Mouse (Mus musculus) heart, embryonic 14.5 days (tissue): ENCODE results near the gene Gnat1. TPM values are rescaled to one million over a fixed set of nuclear protein-coding genes. Genes with fewer than 3 reads are reported as not detected.

Experiments
- ATAC-seq: fragments of 200-750 bp; cut with Nextera tagmentation; 2 replicates; pipeline ENCODE4 v1.8.0; 2017; ENCODE audit warnings: low read depth, moderate TSS enrichment; ENCODE audit not compliant: insufficient number of reproducible peaks, insufficient read depth, low FRiP score
- H3K27ac ChIP-seq, 2 experiments: fragments of 200-500 bp in 1 of 2; fragments of 300-500 bp in 1 of 2; sonication (generic) in 1 of 2; replicated peaks in 1 of 2; 2 replicates each; pipeline ENCODE4 v1.5.1; 2012 to 2014; ENCODE audit warnings: low read depth in 2 of 2, low read length in 2 of 2, control low read depth in 1 of 2, mild to moderate bottlenecking in 1 of 2, mixed read lengths in 1 of 2; ENCODE audit not compliant: control insufficient read depth in 1 of 2, insufficient read depth in 1 of 2
- H3K27me3 ChIP-seq: fragments of 300-500 bp; sonication (generic); 2 replicates; pipeline ENCODE4 v1.6.1; 2014; ENCODE audit warnings: mild to moderate bottlenecking, low read length, control low read depth; ENCODE audit not compliant: control insufficient read depth, insufficient read depth
- H3K36me3 ChIP-seq: fragments of 300-500 bp; sonication (generic); 2 replicates; pipeline ENCODE4 v1.6.1; 2014; ENCODE audit warnings: mild to moderate bottlenecking, control low read depth, low read length, mixed read lengths; ENCODE audit not compliant: control insufficient read depth, insufficient read depth
- H3K4me1 ChIP-seq, 2 experiments: fragments of 200-500 bp in 1 of 2; fragments of 300-500 bp in 1 of 2; sonication (generic) in 1 of 2; 2 replicates each; pipeline ENCODE4 v1.6.1; 2012 to 2014; ENCODE audit warnings: low read length in 2 of 2, control low read depth in 1 of 2, mixed read lengths in 1 of 2; ENCODE audit not compliant: control insufficient read depth in 2 of 2, insufficient read depth in 2 of 2
- H3K4me2 ChIP-seq: fragments of 300-500 bp; sonication (generic); 2 replicates; pipeline ENCODE4 v1.6.1; 2014; ENCODE audit warnings: mild to moderate bottlenecking, low read length
- H3K4me3 ChIP-seq, 2 experiments: fragments of 200-500 bp in 1 of 2; fragments of 300-500 bp in 1 of 2; sonication (generic) in 1 of 2; 2 replicates each; pipeline ENCODE4 v1.5.1; 2012 to 2014; ENCODE audit warnings: low read length in 2 of 2, mild to moderate bottlenecking in 2 of 2, control low read depth in 1 of 2, low read depth in 1 of 2, moderate library complexity in 1 of 2; ENCODE audit not compliant: control insufficient read depth in 1 of 2, insufficient read depth in 1 of 2
- H3K9ac ChIP-seq: fragments of 300-500 bp; sonication (generic); 2 replicates; pipeline ENCODE4 v1.6.1; 2014; ENCODE audit warnings: mild to moderate bottlenecking, low read length
- H3K9me3 ChIP-seq: fragments of 300-500 bp; sonication (generic); 2 replicates; pipeline ENCODE4 v1.6.1; 2016; ENCODE audit warnings: low read length, control low read depth; ENCODE audit not compliant: control insufficient read depth
- WGBS: fragments of 180-500 bp; shearing (Covaris S2); extraction: QIAGEN DNeasy Blood & Tissue Kit; methylation state at CpG from one replicate; pipeline ENCODE4 v1.1.7; 2014; 5-methylcytosine and 5-hydroxymethylcytosine counted together
- polyA plus RNA-seq: library from polyadenylated mRNA; unstranded; fragments of >200 nt; fragmentation: Nextera tagmentation; extraction: Ambion mirVana; gene quantifications from 2 replicates; pipeline ENCODE4 v1.2.1, GENCODE M21; 2014

Gnat1 gene
- polyA plus RNA-seq, 1 experiment from 2014 or later: 0.63 TPM

GRCm38 (mm10) chr9:107716951-107717350, 37.4 kb upstream of the Gnat1 start:
- Histone ChIP-seq H3K9ac (no peak overlapping the region; the same call in 1 of the 2 replicates), H3K9me3 (no peaks in the 10 kb centered on the region), H3K4me3 (no peak overlapping the region), H3K27me3 (peaks cover 3% of the 10 kb centered on the region; the same call in 1 of the 2 replicates), H3K4me2 (no peak overlapping the region), H3K36me3 (no peaks in the 10 kb centered on the region), H3K27ac (no peak overlapping the region), H3K4me1 (peaks cover 21 to 25% of the 10 kb centered on the region in 2 experiments)
- no peak for ATAC-seq
- WGBS: 28% methylated on average over 6 of the region's 6 CpGs

DNA sequence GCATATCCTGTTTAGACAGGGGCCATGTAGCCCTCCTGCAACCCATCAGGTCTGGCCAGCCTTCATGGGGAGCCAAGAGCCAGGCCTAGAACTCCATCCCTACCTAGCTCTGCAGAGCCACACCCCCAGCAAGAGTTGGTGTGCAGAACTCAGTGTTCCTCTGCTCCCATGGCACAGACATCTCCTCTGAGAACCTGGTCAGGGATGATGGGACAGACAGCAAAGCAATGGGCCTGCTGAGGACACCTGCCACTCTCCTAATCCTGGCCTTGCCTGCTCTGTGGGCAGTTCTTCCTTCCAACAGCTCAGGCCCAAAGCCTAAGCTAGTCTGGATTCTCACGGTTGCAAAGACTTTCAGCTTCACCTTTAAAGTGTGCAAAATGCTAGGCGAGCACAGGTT, 36.1 kb upstream of the Gnat1 start:
- WGBS: 86% methylated on average over 2 of the region's 2 CpGs
- no peak for ATAC-seq
- no peak overlapping the region for H3K4me3 ChIP-seq

GRCm38 (mm10) chr9:107714221-107714952, 34.9 kb upstream of the Gnat1 start:
- H3K4me3 ChIP-seq: no peak overlapping the region
- H3K9ac ChIP-seq: no peak overlapping the region
- H3K27me3 ChIP-seq: peaks cover 11% of the 10 kb centered on the region
- peak overlapping the region; percentile 29 to 51; a peak in 3 of 4 replicates for H3K27ac ChIP-seq
- 0 out of 2 replicates have a peak, but pooled peaks have one; percentile 6 for ATAC-seq
- H3K4me2 ChIP-seq: peak overlapping the region; percentile 24; the same call in 1 of the 2 replicates
- no peaks in the 10 kb centered on the region for H3K9me3 ChIP-seq
- H3K4me1 ChIP-seq: peaks cover 21 to 27% of the 10 kb centered on the region in 2 experiments
- 22% methylated on average over 12 of the region's 12 CpGs for WGBS
- no peaks in the 10 kb centered on the region for H3K36me3 ChIP-seq

More for the DNA sequence above, 36.1 kb upstream of the Gnat1 start:
- H3K9me3 ChIP-seq: no peaks in the 10 kb centered on the region
- peaks cover 21 to 25% of the 10 kb centered on the region in 2 experiments for H3K4me1 ChIP-seq
- no peak overlapping the region for H3K4me2 ChIP-seq
- no peak overlapping the region for H3K27ac ChIP-seq
- H3K27me3 ChIP-seq: peaks cover 4% of the 10 kb centered on the region
- H3K9ac ChIP-seq: no peak overlapping the region
- no peaks in the 10 kb centered on the region for H3K36me3 ChIP-seq

DNA sequence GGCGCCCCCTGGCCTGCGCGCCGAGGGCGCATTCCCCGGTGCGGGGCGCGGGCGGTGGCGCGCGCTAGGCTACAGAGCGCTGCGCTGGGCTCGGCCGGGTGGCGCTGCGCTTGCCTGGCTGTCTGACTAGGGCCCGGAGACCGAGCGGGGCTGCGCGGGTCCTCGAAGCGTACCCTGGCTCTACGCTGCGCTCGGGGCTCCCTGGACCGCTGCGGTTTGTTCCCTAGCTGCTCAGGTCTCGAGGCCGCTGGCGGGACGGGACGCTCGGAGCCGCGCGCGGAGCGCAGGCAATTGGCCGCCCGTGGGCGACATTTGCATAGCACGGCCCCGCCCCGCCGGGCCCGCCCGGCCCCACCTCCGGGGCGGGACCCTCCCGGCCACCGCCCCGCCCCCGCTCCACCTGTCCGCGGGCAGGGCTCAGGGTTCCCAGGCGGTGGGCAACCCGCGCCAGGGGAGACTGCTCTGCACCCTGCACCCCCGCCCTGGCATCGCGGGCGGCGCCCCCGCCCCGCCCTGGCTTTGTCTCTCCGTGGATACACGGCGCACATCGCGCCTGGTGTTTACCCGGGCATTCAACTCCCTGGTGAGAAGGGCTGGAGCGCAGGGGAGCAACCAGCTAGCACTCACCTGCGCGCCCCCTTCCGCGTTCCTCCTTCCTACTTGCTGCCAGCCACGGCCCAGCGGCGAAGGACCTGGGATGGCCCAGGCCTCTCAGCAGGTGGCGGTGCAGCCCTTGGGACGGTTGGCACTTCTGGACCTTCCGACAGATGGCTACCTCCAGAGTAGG, 30.4 kb upstream of the Gnat1 start, which contains the start of gene Sema3f:
TSS of gene Sema3f (minus strand) at position 779 of the 787 bp plus-strand sequence.
- peak within 1 kb of the TSS; percentile 98 for H3K4me2 ChIP-seq
- no peaks in the 10 kb centered on the region for H3K9me3 ChIP-seq
- 1% methylated on average over 76 of the region's 86 CpGs for WGBS
- no peaks in the 10 kb centered on the region for H3K36me3 ChIP-seq
- peak within 1 kb of the TSS; percentile 48 to 64 for H3K4me3 ChIP-seq
- H3K9ac ChIP-seq: peak within 1 kb of the TSS; percentile 79
- peak; percentile 81 for ATAC-seq
- H3K27ac ChIP-seq: peak within 1 kb of the TSS in 1 of 2 experiments; percentile 53; a peak in 1 of 4 replicates
- H3K4me1 ChIP-seq: peaks cover 31 to 50% of the 10 kb centered on the region in 2 experiments
- peaks cover 45% of the 10 kb centered on the region for H3K27me3 ChIP-seq

DNA sequence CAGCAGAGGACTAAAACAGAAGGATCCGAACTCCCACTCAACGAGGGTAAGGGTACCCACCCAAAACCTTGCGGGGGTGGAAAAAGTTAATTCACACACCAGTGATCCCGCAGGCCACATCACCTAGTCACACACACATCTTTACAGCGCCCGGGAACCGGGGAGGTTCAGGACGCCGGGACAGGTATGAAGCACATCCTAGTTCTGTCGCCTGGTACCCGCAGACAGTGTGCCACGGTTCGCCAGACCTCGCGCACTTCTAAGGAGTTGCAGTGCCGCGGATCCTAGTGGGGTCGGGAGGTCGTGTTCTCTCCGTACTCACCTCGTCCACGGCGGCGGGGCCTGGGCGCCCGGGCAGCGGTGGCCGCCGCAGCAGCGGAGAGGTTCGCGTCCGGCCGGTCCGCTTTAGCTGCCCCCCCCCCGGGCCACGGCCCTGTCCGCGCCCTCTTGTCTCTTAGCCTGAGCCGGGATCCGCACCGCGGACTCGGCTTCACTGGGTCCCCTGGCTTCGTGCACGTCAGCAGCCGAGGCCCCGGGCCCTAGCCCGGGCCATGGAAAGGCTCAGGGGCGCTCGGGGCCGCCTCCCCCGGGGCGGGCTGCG, 29.7 kb upstream of the Gnat1 start:
- H3K27me3 ChIP-seq: peaks cover 45% of the 10 kb centered on the region
- no peaks in the 10 kb centered on the region for H3K9me3 ChIP-seq
- peak overlapping the region; percentile 48 to 64 for H3K4me3 ChIP-seq
- under 1% methylated on average over 51 of the region's 55 CpGs for WGBS
- H3K9ac ChIP-seq: peak overlapping the region; percentile 79
- peak overlapping the region in 1 of 2 experiments; percentile 53; a peak in 1 of 4 replicates for H3K27ac ChIP-seq
- no peaks in the 10 kb centered on the region for H3K36me3 ChIP-seq
- peaks cover 28 to 43% of the 10 kb centered on the region in 2 experiments for H3K4me1 ChIP-seq
- H3K4me2 ChIP-seq: peak overlapping the region; percentile 98
- ATAC-seq: no peak; the same call in 1 of the 2 replicates

- Histone ChIP-seq H3K4me2 (peak overlapping the region; percentile 98), H3K27ac (no peak overlapping the region), H3K9me3 (no peaks in the 10 kb centered on the region), H3K4me3 (peak overlapping the region; percentile 48 to 64), H3K4me1 (peaks cover 25 to 37% of the 10 kb centered on the region in 2 experiments), H3K27me3 (peaks cover 45% of the 10 kb centered on the region), H3K36me3 (no peaks in the 10 kb centered on the region; the same call in 1 of the 2 replicates), H3K9ac (peak overlapping the region; percentile 79)
- no peak for ATAC-seq
- WGBS: 4% methylated on average over 21 of the region's 21 CpGs
Observed at GRCm38 (mm10) chr9:107708439-107709095, 29.1 kb upstream of the Gnat1 start.
